8 mouse cellular contexts compared by ENCODE assay signal in genomic region chr7:140063092-140063491, GRCm38 (mm10). TPM values are rescaled to one million over a fixed set of nuclear protein-coding genes. Genes with fewer than 3 reads are reported as not detected.
DNase-seq lines count a peak whose midpoint lies in the region; TF ChIP-seq lines count a peak whose summit lies in the region.

No protein-coding gene starts in this region.

- no peak overlapping the region for H3K27ac ChIP-seq in embryonic facial prominence, embryonic 10.5 days (replicated peaks)

- 17% methylated on average over 7 of the region's 7 CpGs for WGBS in embryonic facial prominence, embryonic 10.5 days
- WGBS in lung, adult 2 months, result 21% methylated on average over 7 of the region's 7 CpGs

- H3K9me3 ChIP-seq in embryonic facial prominence, embryonic 10.5 days, result no peaks in the 10 kb centered on the region

- TF ChIP-seq POLR2A in lung, adult 2 months (IDR thresholded peaks at IDR 0.05; ENCODE audit: borderline replicate concordance, extremely low read depth, low read depth, low read length), result no peak

- H3K4me1 ChIP-seq in embryonic facial prominence, embryonic 10.5 days, result peaks cover 42% of the 10 kb centered on the region
- no peaks in the 10 kb centered on the region for H3K4me1 ChIP-seq in lung, adult 2 months (ENCODE audit: control insufficient read depth, insufficient read depth, low read length)

- H3K27me3 ChIP-seq in embryonic facial prominence, embryonic 10.5 days (replicated peaks; ENCODE audit: low read depth, poor library complexity, severe bottlenecking), result peaks cover 92% of the 10 kb centered on the region

- no peaks in the 10 kb centered on the region for H3K36me3 ChIP-seq in embryonic facial prominence, embryonic 10.5 days (replicated peaks)

- peak; percentile 64 for TF ChIP-seq CTCF in lung, adult 2 months (IDR thresholded peaks at IDR 0.05; ENCODE audit: insufficient read depth, low read length)

- DNase-seq in urinary bladder, adult 2 months (ENCODE audit: low spot score), result peak; percentile 37
- no peak for DNase-seq in urinary bladder, postnatal 10 days (ENCODE audit: low spot score)
- peak; percentile 62 for DNase-seq in adrenal gland, postnatal 25 days
- peak; percentile 76 for DNase-seq in embryonic facial prominence, embryonic 10.5 days (ENCODE audit: low spot score)
- DNase-seq in kidney, postnatal 10 days, result peak; percentile 83
- peak; percentile 55 for DNase-seq in lung, adult 2 months
- DNase-seq in right cerebral cortex, postnatal 4 days, result peak; percentile 86
- no peak for DNase-seq in ovary, adult 18-20 months (ENCODE audit: low spot score)

- no peak overlapping the region for H3K4me3 ChIP-seq in embryonic facial prominence, embryonic 10.5 days
- H3K4me3 ChIP-seq in lung, adult 2 months (replicated peaks; ENCODE audit: extremely low read depth, low read depth, low read length), result no peak overlapping the region

RNA-seq across cellular contexts. Expression of gene Msx3, which starts 14.2 kb away (rescaled TPM):
- 0.03 TPM in 2 replicates for polyA plus RNA-seq in urinary bladder, adult 2 months (2012; rRNA removed)
- total RNA-seq in adrenal gland, postnatal 25 days (2021), result not detected in 2 replicates
- 2.6 and 9.9 TPM in 2 replicates for polyA plus RNA-seq in embryonic facial prominence, embryonic 10.5 days (2016; fragmentation: Nextera tagmentation; extraction: Ambion mirVana)
- polyA plus RNA-seq in lung, adult 2 months (2012; rRNA removed), result not detected in 2 replicates

RNA-seq across cellular contexts. Expression of gene Caly, which starts 19.3 kb away (rescaled TPM):
- polyA plus RNA-seq in urinary bladder, adult 2 months (2012; rRNA removed), result 0.83 and 1.0 TPM in 2 replicates
- 5.8 and 6.1 TPM in 2 replicates for total RNA-seq in adrenal gland, postnatal 25 days (2021)
- 0.98 and 1.4 TPM in 2 replicates for polyA plus RNA-seq in embryonic facial prominence, embryonic 10.5 days (2016; fragmentation: Nextera tagmentation; extraction: Ambion mirVana)
- 0.20 and 0.27 TPM in 2 replicates for polyA plus RNA-seq in lung, adult 2 months (2012; rRNA removed)

RNA-seq across cellular contexts. Expression of gene Tubgcp2, which starts 26.6 kb away (rescaled TPM):
- polyA plus RNA-seq in urinary bladder, adult 2 months (2012; rRNA removed), result 33.2 and 33.3 TPM in 2 replicates
- 21.1 and 31.8 TPM in 2 replicates for total RNA-seq in adrenal gland, postnatal 25 days (2021)
- polyA plus RNA-seq in embryonic facial prominence, embryonic 10.5 days (2016; fragmentation: Nextera tagmentation; extraction: Ambion mirVana), result 80.2 and 80.8 TPM in 2 replicates
- 19.4 and 25.3 TPM in 2 replicates for polyA plus RNA-seq in lung, adult 2 months (2012; rRNA removed)

RNA-seq across cellular contexts. Expression of gene Zfp511, which starts 26.9 kb away (rescaled TPM):
- 72.4 and 98.7 TPM in 2 replicates for polyA plus RNA-seq in urinary bladder, adult 2 months (2012; rRNA removed)
- total RNA-seq in adrenal gland, postnatal 25 days (2021), result 24.5 and 26.2 TPM in 2 replicates
- 39.2 and 42.7 TPM in 2 replicates for polyA plus RNA-seq in embryonic facial prominence, embryonic 10.5 days (2016; fragmentation: Nextera tagmentation; extraction: Ambion mirVana)
- 75.7 and 85.5 TPM in 2 replicates for polyA plus RNA-seq in lung, adult 2 months (2012; rRNA removed)

RNA-seq across cellular contexts. Expression of gene Prap1, which starts 30.1 kb away (rescaled TPM):
- 3.3 TPM in 2 replicates for polyA plus RNA-seq in urinary bladder, adult 2 months (2012; rRNA removed)
- not detected in 2 replicates for total RNA-seq in adrenal gland, postnatal 25 days (2021)
- polyA plus RNA-seq in embryonic facial prominence, embryonic 10.5 days (2016; fragmentation: Nextera tagmentation; extraction: Ambion mirVana), result not detected in 2 replicates
- not detected in 2 replicates for polyA plus RNA-seq in lung, adult 2 months (2012; rRNA removed)

Comparison
In these comparisons a context has a peak if more than half of its experiments do, and no peak if none do; other contexts are left out.
1. DNase-seq: peak in urinary bladder, adult 2 months (single experiment), adrenal gland, postnatal 25 days (single experiment), embryonic facial prominence, embryonic 10.5 days (single experiment), kidney, postnatal 10 days (single experiment), lung, adult 2 months (single experiment) and right cerebral cortex, postnatal 4 days (single experiment); none in urinary bladder, postnatal 10 days (single experiment) and ovary, adult 18-20 months (single experiment).